Mouse (Mus musculus) midbrain, postnatal 0 days (tissue): ENCODE measurements around the gene Dagla. TPM values are rescaled to one million over a fixed set of nuclear protein-coding genes. Genes with fewer than 3 reads are reported as not detected.

ENCODE experiments used
- ATAC-seq: fragments of 200-750 bp; cut with Nextera tagmentation; 2 replicates; pipeline ENCODE4 v1.8.0; 2017; ENCODE audit warnings: moderate number of reproducible peaks, mild to moderate bottlenecking, moderate TSS enrichment, moderate library complexity; ENCODE audit not compliant: low FRiP score
- DNase-seq: peaks from one replicate; pipeline ENCODE4 v3.0.0-alpha.2; 2015; ENCODE audit warnings: low spot score
- H3K27ac ChIP-seq: fragments of 300-500 bp; sonication (generic); 2 replicates; pipeline ENCODE4 v1.5.1; 2014; ENCODE audit warnings: low read depth, mild to moderate bottlenecking, low read length, mixed read lengths
- H3K27me3 ChIP-seq: fragments of 300-500 bp; sonication (generic); 2 replicates; pipeline ENCODE4 v1.6.1; 2014; ENCODE audit warnings: low read length, control low read depth, mixed read lengths; ENCODE audit not compliant: insufficient read depth
- H3K36me3 ChIP-seq: fragments of 300-500 bp; sonication (generic); 2 replicates; pipeline ENCODE4 v1.6.1; 2014; ENCODE audit warnings: low read length, control low read depth, mixed read lengths; ENCODE audit not compliant: insufficient read depth
- H3K4me1 ChIP-seq: fragments of 300-500 bp; sonication (generic); 2 replicates; pipeline ENCODE4 v1.6.1; 2014; ENCODE audit warnings: mild to moderate bottlenecking, control low read depth, antibody characterized with exemption, low read length, mixed read lengths; ENCODE audit not compliant: insufficient read depth
- H3K4me2 ChIP-seq: fragments of 300-500 bp; sonication (generic); 2 replicates; pipeline ENCODE4 v1.6.1; 2014; ENCODE audit warnings: low read depth, mild to moderate bottlenecking, low read length, mixed read lengths; ENCODE audit not compliant: poor library complexity, severe bottlenecking
- H3K4me3 ChIP-seq: fragments of 300-500 bp; sonication (generic); 2 replicates; pipeline ENCODE4 v1.5.1; 2014; ENCODE audit warnings: low read depth, mild to moderate bottlenecking, low read length, moderate library complexity
- H3K9ac ChIP-seq: fragments of 300-500 bp; sonication (generic); replicated peaks from 2 replicates; pipeline ENCODE4 v1.6.1; 2014; ENCODE audit warnings: mild to moderate bottlenecking, low read length, moderate library complexity, mixed read lengths; ENCODE audit not compliant: poor library complexity, severe bottlenecking
- H3K9me3 ChIP-seq: fragments of 300-500 bp; sonication (generic); 2 replicates; pipeline ENCODE4 v1.6.1; 2016; ENCODE audit warnings: low read length, control low read depth
- CTCF ChIP-seq: IDR thresholded peaks from 2 replicates; pipeline ENCODE4 v1.5.1; 2016; ENCODE audit warnings: antibody characterized with exemption, mild to moderate bottlenecking
- WGBS: fragments of 180-500 bp; shearing (Covaris S2); extraction: QIAGEN DNeasy Blood & Tissue Kit; methylation state at CpG from one replicate; pipeline ENCODE4 v1.1.7; 2014; 5-methylcytosine and 5-hydroxymethylcytosine counted together
- polyA plus RNA-seq: library from polyadenylated mRNA; unstranded; fragments of >200 nt; fragmentation: Nextera tagmentation; extraction: Ambion mirVana; gene quantifications from 2 replicates; pipeline ENCODE4 v1.2.1, GENCODE M21; 2015
- total RNA-seq: library from RNA; depleted of rRNA; stranded (reverse); fragments of >200 nt; gene quantifications from 2 replicates; pipeline ENCODE4 v1.2.3, GENCODE M21; 2014

The Dagla gene
- total and polyA plus RNA-seq, 2 experiments from 2014 or later = 13.7 to 40.8 TPM

DNA sequence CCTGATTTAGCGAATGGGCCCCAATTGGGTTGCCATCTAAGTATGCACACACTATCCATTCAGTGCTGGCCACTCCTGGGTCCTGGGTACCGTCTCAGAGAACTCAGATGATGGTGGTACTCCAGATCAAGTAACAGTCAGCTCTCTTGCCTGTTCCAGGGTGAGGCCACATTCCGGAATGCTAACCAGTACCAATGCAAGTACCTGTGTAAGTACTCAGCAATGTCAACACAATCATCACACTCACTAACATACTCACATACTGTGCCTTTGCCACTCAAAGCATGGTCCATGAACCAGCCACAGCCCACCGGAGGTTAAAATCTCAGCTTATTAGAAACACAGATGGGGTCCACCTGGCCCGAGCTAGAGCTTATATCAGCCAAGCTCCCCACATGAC, 10.7 kb downstream of the Dagla start:
- ATAC-seq (no peak), DNase-seq (no peak)
- H3K27me3 ChIP-seq = no peaks in the 10 kb centered on the region
- 89% methylated on average over 5 of the region's 5 CpGs for WGBS
- H3K4me2 ChIP-seq = no peak overlapping the region
- no peak for TF ChIP-seq CTCF
- no peak overlapping the region for H3K9ac ChIP-seq
- H3K4me1 ChIP-seq = peaks cover 7% of the 10 kb centered on the region; the same call in 1 of the 2 replicates
- no peaks in the 10 kb centered on the region for H3K36me3 ChIP-seq
- no peak overlapping the region for H3K4me3 ChIP-seq
- peak overlapping the region; percentile 52 for H3K27ac ChIP-seq
- H3K9me3 ChIP-seq = no peaks in the 10 kb centered on the region

GRCm38 (mm10) chr19:10291896-10292490, 12.7 kb downstream of the Dagla start:
- H3K27ac ChIP-seq = no peak overlapping the region
- H3K4me2 ChIP-seq = no peak overlapping the region
- DNase-seq (no peak), ATAC-seq (no peak)
- H3K27me3 ChIP-seq = no peaks in the 10 kb centered on the region
- H3K9me3 ChIP-seq = no peaks in the 10 kb centered on the region
- TF ChIP-seq CTCF = no peak
- peaks cover 7% of the 10 kb centered on the region; the same call in 1 of the 2 replicates for H3K4me1 ChIP-seq
- H3K9ac ChIP-seq = no peak overlapping the region; the same call in 1 of the 2 replicates
- 82% methylated on average over 9 of the region's 9 CpGs for WGBS
- H3K36me3 ChIP-seq = no peaks in the 10 kb centered on the region
- H3K4me3 ChIP-seq = no peak overlapping the region

DNA sequence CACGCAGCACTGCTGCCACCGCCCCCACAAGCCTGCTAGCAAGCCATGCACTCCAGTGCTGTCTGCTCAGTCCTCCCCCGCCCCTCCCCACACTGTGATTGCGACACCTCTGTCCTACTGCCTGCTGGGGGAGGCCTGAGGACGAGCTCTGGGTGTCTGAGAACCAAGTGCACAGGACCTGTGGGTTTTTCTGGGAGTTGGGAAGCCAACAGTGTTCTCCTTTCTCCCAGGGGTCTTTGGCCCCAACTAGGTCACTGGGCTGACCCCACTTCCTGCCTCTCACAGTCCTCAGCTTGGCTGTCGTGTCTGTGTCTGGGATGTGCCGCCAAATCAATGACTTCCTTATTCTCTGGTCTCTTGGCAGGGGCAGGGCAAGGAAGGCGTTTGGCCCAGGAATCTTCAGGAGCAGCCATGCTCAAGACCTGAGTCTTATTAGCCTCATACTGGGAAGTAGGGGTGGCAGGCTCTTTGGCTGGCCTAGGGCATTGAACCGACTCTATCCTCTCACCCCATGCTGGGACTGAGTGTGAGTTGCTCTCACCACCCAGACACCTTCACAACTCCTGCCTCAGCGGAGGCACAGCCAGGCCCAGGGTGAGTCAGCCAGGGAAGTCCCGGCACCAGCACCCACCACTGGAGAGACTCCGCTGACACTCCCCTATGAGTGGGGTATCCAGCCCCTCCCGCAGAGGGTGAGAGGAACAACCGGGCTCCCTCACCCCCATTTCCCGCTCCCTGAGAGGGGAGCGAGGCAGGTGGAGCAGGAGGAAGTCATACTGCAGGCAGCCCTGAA, 14.3 kb downstream of the Dagla start:
- H3K27ac ChIP-seq = no peak overlapping the region
- H3K9me3 ChIP-seq = no peaks in the 10 kb centered on the region
- ATAC-seq (no peak), DNase-seq (no peak)
- no peak overlapping the region for H3K9ac ChIP-seq
- 70% methylated on average over 16 of the region's 16 CpGs for WGBS
- TF ChIP-seq CTCF = no peak
- no peak overlapping the region for H3K4me3 ChIP-seq
- no peaks in the 10 kb centered on the region for H3K36me3 ChIP-seq
- no peaks in the 10 kb centered on the region for H3K27me3 ChIP-seq
- H3K4me2 ChIP-seq = no peak overlapping the region
- peaks cover 6% of the 10 kb centered on the region; the same call in 1 of the 2 replicates for H3K4me1 ChIP-seq

GRCm38 (mm10) chr19:10289609-10290150, 15.0 kb downstream of the Dagla start:
- H3K27ac ChIP-seq = no peak overlapping the region
- no peak overlapping the region for H3K4me3 ChIP-seq
- TF ChIP-seq CTCF = no peak
- 81% methylated on average over 4 of the region's 4 CpGs for WGBS
- H3K9me3 ChIP-seq = no peaks in the 10 kb centered on the region
- H3K27me3 ChIP-seq = no peaks in the 10 kb centered on the region
- H3K4me2 ChIP-seq = no peak overlapping the region
- H3K36me3 ChIP-seq = no peaks in the 10 kb centered on the region
- H3K4me1 ChIP-seq = peaks cover 3% of the 10 kb centered on the region; the same call in 1 of the 2 replicates
- DNase-seq (no peak), ATAC-seq (no peak)
- no peak overlapping the region for H3K9ac ChIP-seq

DNA sequence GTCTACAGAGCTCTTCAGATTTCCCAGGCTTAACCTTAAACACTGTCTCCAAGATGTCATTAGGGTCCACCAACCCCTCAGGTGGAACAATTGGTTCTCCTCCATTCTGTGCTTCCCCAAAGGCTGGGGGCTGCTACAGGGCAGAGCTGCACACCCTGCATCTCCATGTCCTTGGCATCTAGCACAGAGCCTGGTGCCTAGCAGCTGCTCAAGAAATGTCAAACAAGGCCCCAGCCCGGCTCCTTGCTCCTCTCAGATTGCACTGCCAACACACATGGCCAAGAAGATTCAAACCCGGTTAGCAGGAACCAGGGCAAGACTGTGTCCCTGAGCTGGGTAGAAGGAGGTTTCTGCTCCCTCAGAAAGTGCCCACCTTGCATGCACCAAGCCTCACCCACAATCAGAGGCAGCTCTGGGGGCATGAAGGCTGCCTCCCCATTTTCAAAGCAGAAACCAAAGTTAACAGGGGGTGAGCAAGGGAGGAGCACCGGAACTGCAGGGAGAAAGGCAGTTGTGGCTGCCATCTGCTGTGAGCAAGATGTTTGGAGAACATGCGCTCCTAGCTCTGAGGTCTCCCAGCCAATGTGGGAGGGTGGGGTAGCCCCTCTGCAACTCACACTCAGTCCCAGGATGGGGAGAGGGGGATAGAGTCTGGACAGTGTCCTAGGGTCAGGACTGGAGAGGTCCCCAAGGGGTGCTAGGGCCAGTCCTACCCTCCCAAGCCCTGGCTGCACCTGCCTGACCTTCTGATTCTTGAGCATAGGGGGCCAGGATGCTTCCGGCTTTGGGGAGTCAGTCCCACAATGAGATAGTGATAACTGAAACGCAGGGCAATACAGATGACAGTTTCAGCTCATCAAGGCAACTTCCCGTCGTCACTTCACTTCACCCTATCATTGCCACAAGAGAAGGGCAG, 16.3 kb downstream of the Dagla start:
- no peak overlapping the region for H3K9ac ChIP-seq
- no peak overlapping the region for H3K4me2 ChIP-seq
- DNase-seq (no peak), ATAC-seq (no peak)
- H3K4me3 ChIP-seq = no peak overlapping the region
- H3K36me3 ChIP-seq = no peaks in the 10 kb centered on the region
- TF ChIP-seq CTCF = no peak
- WGBS = 82% methylated on average over 8 of the region's 8 CpGs
- H3K27me3 ChIP-seq = no peaks in the 10 kb centered on the region
- no peaks in the 10 kb centered on the region for H3K4me1 ChIP-seq
- no peak overlapping the region for H3K27ac ChIP-seq
- no peaks in the 10 kb centered on the region for H3K9me3 ChIP-seq
